Mouse (Mus musculus) kidney, adult 2 months (tissue): ENCODE results near the gene Bdp1.

Experiments used
- CTCF ChIP-seq: fragments of 200-500 bp; conservative IDR thresholded peaks from 2 replicates; pipeline ENCODE4 v1.5.1; 2011; ENCODE audit warnings: low read depth, mild to moderate bottlenecking, control low read depth, low read length, moderate library complexity, mixed read lengths; ENCODE audit not compliant: insufficient read depth, insufficient read length
- POLR2A ChIP-seq: fragments of 200-500 bp; IDR thresholded peaks from one replicate; pipeline ENCODE4 v1.6.1; 2011; ENCODE audit warnings: low read depth, low read length, control low read depth

DNA sequence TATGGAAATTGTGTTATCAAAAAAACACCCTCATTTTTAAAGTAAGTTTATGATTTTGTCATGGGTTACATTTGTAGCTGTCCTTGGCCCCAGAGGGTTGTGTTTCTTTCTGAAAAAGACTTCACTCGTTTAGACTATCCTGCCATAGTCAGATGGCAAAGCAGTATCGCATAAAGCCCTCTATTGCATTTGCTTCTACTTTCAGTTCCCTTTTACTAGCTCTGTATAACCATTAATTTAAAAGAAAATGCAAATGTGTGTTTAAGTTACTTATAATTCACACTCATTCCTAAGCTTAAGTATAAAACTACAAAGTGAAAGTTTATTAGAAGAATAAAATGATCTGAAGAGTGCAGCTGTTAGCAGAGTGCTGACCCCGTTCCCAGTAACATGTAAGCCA is 104.8 kb downstream of the Bdp1 start:
- no peak for TF ChIP-seq POLR2A
- TF ChIP-seq CTCF, result no peak
